Mouse (Mus musculus) olfactory bulb, adult 2 months (tissue): ENCODE data around the gene Aig1.

Experiments used
- CTCF ChIP-seq: fragments of 200-500 bp; IDR thresholded peaks from 2 replicates; pipeline ENCODE4 v1.5.1; 2012; ENCODE audit warnings: low read depth, mild to moderate bottlenecking, low read length, moderate library complexity; ENCODE audit not compliant: insufficient read depth
- POLR2A ChIP-seq: fragments of 200-500 bp; IDR thresholded peaks from 2 replicates; pipeline ENCODE4 v1.6.1; 2012; ENCODE audit warnings: mild to moderate bottlenecking, low read depth, low read length, moderate library complexity; ENCODE audit not compliant: insufficient read depth

- TF ChIP-seq CTCF (no peak), POLR2A (no peak)
Observed at GRCm38 (mm10) chr10:13869322-13870035, 699 bp upstream of the Aig1 start.
